ENCODE assay signal across 21 mouse cellular contexts in the genomic region with DNA sequence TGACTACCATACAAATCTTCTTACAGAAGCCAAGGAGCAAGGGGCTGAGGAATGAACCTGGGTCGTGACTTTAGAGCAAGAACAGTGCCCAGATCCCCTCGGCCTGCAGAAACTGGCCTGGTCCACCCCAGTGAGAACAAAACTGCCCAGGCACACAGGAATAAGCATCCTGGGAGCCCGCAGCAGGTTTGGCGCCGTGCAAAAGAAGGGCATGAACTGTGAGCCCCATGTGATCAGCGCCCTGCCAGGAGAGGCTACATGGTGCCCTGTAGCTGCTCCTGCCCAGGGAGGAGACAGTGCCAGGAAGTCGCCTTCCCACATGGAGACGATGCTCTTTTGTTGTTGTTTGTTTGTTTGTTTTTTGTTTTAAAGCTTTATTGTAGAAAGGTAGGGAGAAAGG. TPM values are rescaled to one million over a fixed set of nuclear protein-coding genes. Genes with fewer than 3 reads are reported as not detected.
DNase-seq lines count a peak whose midpoint lies in the region; ATAC-seq lines count a peak whose summit lies in the region.
"Had no signal": no experiment of that assay in that cellular context is flagged by ENCODE, and none has a peak within 500 bp of the region (broad histone marks: within the 10 kb centered on the region; RNA-seq: fewer than 3 reads in every experiment).

No protein-coding gene starts in this region.

- H3K9me3 ChIP-seq in intestine, embryonic 14.5 days (ENCODE audit: control insufficient read depth, low read length), result no peaks in the 10 kb centered on the region
- H3K9me3 ChIP-seq in intestine, embryonic 15.5 days, result no peaks in the 10 kb centered on the region
- no peaks in the 10 kb centered on the region for H3K9me3 ChIP-seq in kidney, embryonic 14.5 days (ENCODE audit: control insufficient read depth, low read length)
- no peaks in the 10 kb centered on the region; the same call in 1 of the 2 replicates for H3K9me3 ChIP-seq in midbrain, embryonic 11.5 days (ENCODE audit: control insufficient read depth, low read length)
- H3K9me3 ChIP-seq in midbrain, embryonic 13.5 days, result no peaks in the 10 kb centered on the region
- H3K9me3 ChIP-seq: embryonic facial prominence, embryonic 10.5 days; heart, embryonic 10.5 days; hindbrain, embryonic 13.5 days had no signal

- peaks cover 17% of the 10 kb centered on the region for H3K27me3 ChIP-seq in intestine, embryonic 14.5 days (replicated peaks; ENCODE audit: control insufficient read depth, insufficient read depth, low read length)
- peaks cover 13% of the 10 kb centered on the region for H3K27me3 ChIP-seq in intestine, embryonic 15.5 days (replicated peaks)
- peaks cover 9% of the 10 kb centered on the region; the same call in 1 of the 2 replicates for H3K27me3 ChIP-seq in kidney, embryonic 14.5 days (ENCODE audit: control insufficient read depth, insufficient read depth, low read length)
- H3K27me3 ChIP-seq in midbrain, embryonic 11.5 days (ENCODE audit: control insufficient read depth, insufficient read depth, low read length), result peaks cover 16% of the 10 kb centered on the region
- peaks cover 18% of the 10 kb centered on the region for H3K27me3 ChIP-seq in midbrain, embryonic 13.5 days

- no peak overlapping the region for H3K9ac ChIP-seq in intestine, embryonic 14.5 days (ENCODE audit: low read length)
- H3K9ac ChIP-seq in intestine, embryonic 15.5 days, result no peak overlapping the region
- H3K9ac ChIP-seq in kidney, embryonic 14.5 days (ENCODE audit: low read depth, low read length), result no peak overlapping the region
- no peak overlapping the region for H3K9ac ChIP-seq in midbrain, embryonic 11.5 days (ENCODE audit: low read length)
- H3K9ac ChIP-seq in midbrain, embryonic 13.5 days (replicated peaks), result no peak overlapping the region
- H3K9ac ChIP-seq: forebrain, embryonic 13.5 days; hindbrain, embryonic 13.5 days had no signal

- DNase-seq in intestine, embryonic 14.5 days (ENCODE audit: low spot score), result peak; percentile 40
- DNase-seq in kidney, postnatal 25 days, result peak; percentile 58 to 85
- DNase-seq in midbrain, embryonic 11.5 days (ENCODE audit: low spot score, missing footprints), result peak; percentile 72
- no peak for DNase-seq in gastrocnemius, postnatal 25 days
- DNase-seq: adrenal gland, adult 8-10 months; adrenal gland, postnatal 36 days; cerebellum, adult 2 months; gastrocnemius, adult 2 months; gastrocnemius, postnatal 36 days had no signal

- WGBS in intestine, embryonic 14.5 days, result 70% methylated on average over 8 of the region's 8 CpGs
- WGBS in intestine, embryonic 15.5 days, result 76% methylated on average over 8 of the region's 8 CpGs
- 78% methylated on average over 8 of the region's 8 CpGs for WGBS in kidney, embryonic 14.5 days
- WGBS in midbrain, embryonic 11.5 days, result 78% methylated on average over 8 of the region's 8 CpGs
- 73% methylated on average over 8 of the region's 8 CpGs for WGBS in midbrain, embryonic 13.5 days

- no peak overlapping the region for H3K4me3 ChIP-seq in intestine, embryonic 14.5 days (ENCODE audit: low read depth, low read length)
- H3K4me3 ChIP-seq in intestine, embryonic 15.5 days (replicated peaks), result no peak overlapping the region
- no peak overlapping the region for H3K4me3 ChIP-seq in kidney, embryonic 14.5 days (ENCODE audit: low read length)
- no peak overlapping the region for H3K4me3 ChIP-seq in midbrain, embryonic 11.5 days (ENCODE audit: low read depth, low read length)
- no peak overlapping the region for H3K4me3 ChIP-seq in midbrain, embryonic 13.5 days (replicated peaks)
- H3K4me3 ChIP-seq: embryonic facial prominence, embryonic 10.5 days; forebrain, embryonic 13.5 days; gastrocnemius, adult 2 months; heart, embryonic 10.5 days; hindbrain, embryonic 13.5 days had no signal

- no peaks in the 10 kb centered on the region for H3K4me1 ChIP-seq in intestine, embryonic 14.5 days (replicated peaks; ENCODE audit: control insufficient read depth, insufficient read depth, low read length)
- H3K4me1 ChIP-seq in intestine, embryonic 15.5 days (replicated peaks), result no peaks in the 10 kb centered on the region
- no peaks in the 10 kb centered on the region for H3K4me1 ChIP-seq in kidney, embryonic 14.5 days (ENCODE audit: control insufficient read depth, insufficient read depth, low read length)
- no peaks in the 10 kb centered on the region for H3K4me1 ChIP-seq in midbrain, embryonic 11.5 days (ENCODE audit: control insufficient read depth, insufficient read depth, low read length)
- 0 out of 2 replicates have a peak, but pooled peaks cover under 1% of the 10 kb centered on the region for H3K4me1 ChIP-seq in midbrain, embryonic 13.5 days (replicated peaks)

- no peak overlapping the region for H3K27ac ChIP-seq in intestine, embryonic 14.5 days (ENCODE audit: low read depth)
- no peak overlapping the region for H3K27ac ChIP-seq in intestine, embryonic 15.5 days
- no peak overlapping the region for H3K27ac ChIP-seq in kidney, embryonic 14.5 days (ENCODE audit: low read depth, low read length)
- H3K27ac ChIP-seq in midbrain, embryonic 11.5 days (ENCODE audit: low read depth, low read length), result no peak overlapping the region
- H3K27ac ChIP-seq in midbrain, embryonic 13.5 days, result no peak overlapping the region
- H3K27ac ChIP-seq: embryonic facial prominence, embryonic 10.5 days; forebrain, embryonic 13.5 days; gastrocnemius, adult 2 months; heart, embryonic 10.5 days; hindbrain, embryonic 13.5 days had no signal

- H3K36me3 ChIP-seq in intestine, embryonic 14.5 days (ENCODE audit: control insufficient read depth, insufficient read depth, low read length), result no peaks in the 10 kb centered on the region
- no peaks in the 10 kb centered on the region for H3K36me3 ChIP-seq in intestine, embryonic 15.5 days
- no peaks in the 10 kb centered on the region for H3K36me3 ChIP-seq in kidney, embryonic 14.5 days (ENCODE audit: control insufficient read depth, insufficient read depth, low read length)
- no peaks in the 10 kb centered on the region for H3K36me3 ChIP-seq in midbrain, embryonic 11.5 days (ENCODE audit: control insufficient read depth, insufficient read depth, low read length)
- no peaks in the 10 kb centered on the region for H3K36me3 ChIP-seq in midbrain, embryonic 13.5 days
- H3K36me3 ChIP-seq: embryonic facial prominence, embryonic 10.5 days; G1E; heart, embryonic 10.5 days; hindbrain, embryonic 13.5 days had no signal

- ATAC-seq in intestine, embryonic 14.5 days (replicated peaks; ENCODE audit: low FRiP score, low TSS enrichment, low read depth), result no peak
- no peak for ATAC-seq in intestine, embryonic 15.5 days
- no peak for ATAC-seq in kidney, embryonic 14.5 days (ENCODE audit: low FRiP score, low TSS enrichment)
- no peak for ATAC-seq in midbrain, embryonic 11.5 days (ENCODE audit: low FRiP score)
- ATAC-seq in midbrain, embryonic 13.5 days, result no peak
- ATAC-seq: forebrain, embryonic 13.5 days had no signal

- no peak overlapping the region for H3K4me2 ChIP-seq in intestine, embryonic 14.5 days (ENCODE audit: low read length)
- no peak overlapping the region for H3K4me2 ChIP-seq in intestine, embryonic 15.5 days (replicated peaks)
- H3K4me2 ChIP-seq in kidney, embryonic 14.5 days (replicated peaks; ENCODE audit: low read depth, low read length), result no peak overlapping the region
- no peak overlapping the region for H3K4me2 ChIP-seq in midbrain, embryonic 11.5 days
- H3K4me2 ChIP-seq in midbrain, embryonic 13.5 days (replicated peaks), result no peak overlapping the region
- H3K4me2 ChIP-seq: forebrain, embryonic 13.5 days; hindbrain, embryonic 13.5 days had no signal

RNA-seq across cellular contexts. Expression of a gene that starts 4.5 kb away (rescaled TPM):
- polyA plus RNA-seq in intestine, embryonic 14.5 days (2014; fragmentation: Nextera tagmentation; extraction: Ambion mirVana), result not detected in 2 replicates
- polyA plus RNA-seq in intestine, embryonic 15.5 days (2015; fragmentation: Nextera tagmentation; extraction: Ambion mirVana), result 0.18 TPM in 1 of 2 replicates, not detected in the other
- polyA plus RNA-seq in kidney, embryonic 14.5 days (2014; fragmentation: Nextera tagmentation; extraction: Ambion mirVana), result not detected in 2 replicates
- polyA plus RNA-seq in midbrain, embryonic 11.5 days (2014; fragmentation: Nextera tagmentation; extraction: Ambion mirVana), result not detected in 2 replicates
- not detected in 2 replicates for polyA plus RNA-seq in midbrain, embryonic 13.5 days (2015; fragmentation: Nextera tagmentation; extraction: Ambion mirVana)
- not detected for total RNA-seq in gastrocnemius, postnatal 25 days (2021)
- total RNA-seq: G1E; gastrocnemius, postnatal 36 days; heart, postnatal 10 days; hematopoietic stem cell, adult 5-6 weeks had no signal
- polyA plus RNA-seq: embryonic facial prominence, embryonic 10.5 days; embryonic facial prominence, embryonic 14.5 days; forebrain, embryonic 13.5 days; G1E; heart, embryonic 10.5 days; heart, embryonic 14.5 days; hindbrain, embryonic 13.5 days had no signal

RNA-seq across cellular contexts. Expression of a gene that starts 12.7 kb away (rescaled TPM):
- polyA plus RNA-seq in intestine, embryonic 14.5 days (2014; fragmentation: Nextera tagmentation; extraction: Ambion mirVana), result 0.55 and 0.68 TPM in 2 replicates
- 3.2 and 4.8 TPM in 2 replicates for polyA plus RNA-seq in intestine, embryonic 15.5 days (2015; fragmentation: Nextera tagmentation; extraction: Ambion mirVana)
- 0.55 and 0.79 TPM in 2 replicates for polyA plus RNA-seq in kidney, embryonic 14.5 days (2014; fragmentation: Nextera tagmentation; extraction: Ambion mirVana)
- polyA plus RNA-seq in midbrain, embryonic 11.5 days (2014; fragmentation: Nextera tagmentation; extraction: Ambion mirVana), result 0.18 and 0.39 TPM in 2 replicates
- polyA plus RNA-seq in midbrain, embryonic 13.5 days (2015; fragmentation: Nextera tagmentation; extraction: Ambion mirVana), result 0.70 and 1.0 TPM in 2 replicates
- total RNA-seq in gastrocnemius, postnatal 25 days (2021), result not detected
- total RNA-seq: G1E; gastrocnemius, adult 2 months; gastrocnemius, postnatal 36 days; hematopoietic stem cell, adult 5-6 weeks had no signal

RNA-seq across cellular contexts. Expression of a gene that starts 25.9 kb away (rescaled TPM):
- polyA plus RNA-seq in intestine, embryonic 14.5 days (2014; fragmentation: Nextera tagmentation; extraction: Ambion mirVana), result not detected in 2 replicates
- polyA plus RNA-seq in intestine, embryonic 15.5 days (2015; fragmentation: Nextera tagmentation; extraction: Ambion mirVana), result not detected in 2 replicates
- not detected in 2 replicates for polyA plus RNA-seq in kidney, embryonic 14.5 days (2014; fragmentation: Nextera tagmentation; extraction: Ambion mirVana)
- polyA plus RNA-seq in midbrain, embryonic 11.5 days (2014; fragmentation: Nextera tagmentation; extraction: Ambion mirVana), result not detected in 2 replicates
- polyA plus RNA-seq in midbrain, embryonic 13.5 days (2015; fragmentation: Nextera tagmentation; extraction: Ambion mirVana), result not detected in 2 replicates
- not detected for total RNA-seq in gastrocnemius, postnatal 25 days (2021)
- total RNA-seq: adrenal gland, postnatal 36 days; G1E; gastrocnemius, adult 2 months; gastrocnemius, postnatal 36 days; heart, postnatal 10 days; hematopoietic stem cell, adult 5-6 weeks had no signal
- polyA plus RNA-seq: cerebellum, adult 2 months; embryonic facial prominence, embryonic 10.5 days; embryonic facial prominence, embryonic 14.5 days; forebrain, embryonic 13.5 days; G1E; heart, embryonic 10.5 days; heart, embryonic 14.5 days; hindbrain, embryonic 13.5 days had no signal

RNA-seq across cellular contexts. Expression of a gene that starts 26.4 kb away (rescaled TPM):
- polyA plus RNA-seq in intestine, embryonic 14.5 days (2014; fragmentation: Nextera tagmentation; extraction: Ambion mirVana), result 2.2 and 2.5 TPM in 2 replicates
- 8.2 and 8.9 TPM in 2 replicates for polyA plus RNA-seq in intestine, embryonic 15.5 days (2015; fragmentation: Nextera tagmentation; extraction: Ambion mirVana)
- 1.3 and 3.4 TPM in 2 replicates for polyA plus RNA-seq in kidney, embryonic 14.5 days (2014; fragmentation: Nextera tagmentation; extraction: Ambion mirVana)
- polyA plus RNA-seq in midbrain, embryonic 11.5 days (2014; fragmentation: Nextera tagmentation; extraction: Ambion mirVana), result 0.10 and 0.22 TPM in 2 replicates
- 0.05 and 0.09 TPM in 2 replicates for polyA plus RNA-seq in midbrain, embryonic 13.5 days (2015; fragmentation: Nextera tagmentation; extraction: Ambion mirVana)
- total RNA-seq in gastrocnemius, postnatal 25 days (2021), result under 1 TPM; 0.05 to 0.43 TPM
- polyA plus RNA-seq: G1E had no signal

RNA-seq across cellular contexts. Expression of a gene that starts 35.8 kb away (rescaled TPM):
- polyA plus RNA-seq in intestine, embryonic 14.5 days (2014; fragmentation: Nextera tagmentation; extraction: Ambion mirVana), result 1.5 and 2.2 TPM in 2 replicates
- polyA plus RNA-seq in intestine, embryonic 15.5 days (2015; fragmentation: Nextera tagmentation; extraction: Ambion mirVana), result 2.0 and 2.1 TPM in 2 replicates
- 1.7 and 2.0 TPM in 2 replicates for polyA plus RNA-seq in kidney, embryonic 14.5 days (2014; fragmentation: Nextera tagmentation; extraction: Ambion mirVana)
- 1.2 and 1.6 TPM in 2 replicates for polyA plus RNA-seq in midbrain, embryonic 11.5 days (2014; fragmentation: Nextera tagmentation; extraction: Ambion mirVana)
- polyA plus RNA-seq in midbrain, embryonic 13.5 days (2015; fragmentation: Nextera tagmentation; extraction: Ambion mirVana), result 0.81 and 0.96 TPM in 2 replicates
- 1 to 10 TPM; 1.5 to 1.6 TPM for total RNA-seq in gastrocnemius, postnatal 25 days (2021)
- polyA plus RNA-seq: G1E had no signal
